Mouse (Mus musculus) small intestine, adult 2 months (tissue): Measurements from ENCODE around the gene Ccm2l.

ENCODE experiments used
- CTCF ChIP-seq: fragments of 200-500 bp; IDR thresholded peaks from 2 replicates; pipeline ENCODE4 v1.5.1; 2012; ENCODE audit warnings: low read depth, mild to moderate bottlenecking, control low read depth, inconsistent platforms, low read length, moderate library complexity, mixed read lengths; ENCODE audit not compliant: insufficient replicate concordance, insufficient read length; ENCODE audit errors: extremely low read depth
- POLR2A ChIP-seq: fragments of 200-500 bp; IDR thresholded peaks from 2 replicates; pipeline ENCODE4 v1.6.1; 2012; ENCODE audit warnings: low read depth, mild to moderate bottlenecking, control low read depth, inconsistent platforms, low read length, moderate library complexity

DNA sequence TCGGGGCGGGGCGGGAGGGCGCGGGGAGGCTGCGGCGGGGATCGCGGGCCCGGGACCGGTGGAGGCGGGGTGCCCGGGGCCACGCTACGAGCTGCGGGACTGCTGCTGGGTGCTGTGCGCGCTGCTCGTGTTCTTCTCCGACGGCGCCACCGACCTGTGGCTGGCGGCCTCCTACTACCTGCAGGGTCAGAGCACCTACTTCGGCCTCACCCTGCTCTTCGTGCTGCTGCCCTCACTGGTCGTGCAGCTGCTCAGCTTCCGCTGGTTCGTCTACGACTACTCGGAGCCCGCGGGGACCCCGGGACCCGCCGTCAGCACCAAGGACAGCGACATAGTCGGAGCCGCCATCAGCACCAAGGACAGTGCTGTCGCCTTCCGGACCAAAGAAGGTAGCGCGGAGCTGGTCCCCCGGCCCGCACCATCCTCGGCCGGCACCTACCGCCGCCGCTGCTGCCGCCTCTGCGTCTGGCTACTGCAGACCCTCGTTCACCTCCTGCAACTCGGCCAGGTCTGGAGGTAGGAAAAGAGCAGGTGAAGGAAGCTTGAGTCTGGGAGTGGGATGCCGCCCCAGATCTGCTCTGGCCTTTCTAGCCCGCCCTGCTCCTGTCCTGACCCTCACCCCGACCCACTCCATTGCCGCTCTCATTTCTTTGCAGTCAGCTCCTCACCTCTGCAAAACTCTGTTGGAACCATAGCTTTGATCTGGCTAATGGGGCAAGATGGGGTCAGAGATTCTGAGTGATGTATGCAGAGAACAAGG, 33.5 kb upstream of the Ccm2l start:
- TF ChIP-seq POLR2A (no peak), CTCF (no peak)
